Mouse (Mus musculus): ENCODE measurements around the gene Spo11.

Gene Spo11

DNA sequence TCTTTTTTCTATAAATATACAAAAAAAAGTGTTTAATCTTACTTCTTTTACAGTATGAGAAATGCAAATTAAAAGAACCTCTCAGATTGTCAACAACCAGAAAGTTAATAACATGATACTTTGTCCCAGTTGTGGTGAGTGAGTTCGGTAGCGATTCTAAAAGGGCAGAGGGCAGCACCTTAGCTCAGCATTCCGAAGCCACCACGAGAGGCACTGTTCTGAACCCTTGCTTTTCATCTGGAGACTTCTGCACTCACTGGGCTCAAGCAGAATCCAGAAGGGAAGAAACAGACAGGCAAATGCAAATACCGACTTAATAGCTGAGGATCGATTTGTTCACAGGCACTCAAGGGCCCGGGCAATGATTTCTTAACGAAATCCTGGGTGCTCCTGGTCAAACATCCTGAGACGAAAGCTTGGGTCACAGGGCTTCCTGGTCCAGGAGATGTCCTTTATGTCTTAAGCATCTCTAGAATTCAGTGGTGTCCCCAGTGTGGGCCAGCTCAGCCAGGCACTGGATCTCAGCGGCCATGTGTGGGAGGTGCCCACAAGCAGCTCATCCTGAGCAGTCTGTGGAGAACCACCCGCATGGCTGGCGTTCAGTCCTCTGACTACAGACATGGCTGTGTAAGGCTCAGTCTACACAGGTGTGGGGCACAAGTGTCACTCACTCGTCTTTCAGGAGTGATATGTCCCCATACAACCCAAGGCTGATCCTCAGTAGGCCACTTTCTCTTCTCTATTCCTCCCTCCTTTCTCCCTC lies 18.3 kb upstream of the Spo11 start:
- DNase-seq = no peak

DNA sequence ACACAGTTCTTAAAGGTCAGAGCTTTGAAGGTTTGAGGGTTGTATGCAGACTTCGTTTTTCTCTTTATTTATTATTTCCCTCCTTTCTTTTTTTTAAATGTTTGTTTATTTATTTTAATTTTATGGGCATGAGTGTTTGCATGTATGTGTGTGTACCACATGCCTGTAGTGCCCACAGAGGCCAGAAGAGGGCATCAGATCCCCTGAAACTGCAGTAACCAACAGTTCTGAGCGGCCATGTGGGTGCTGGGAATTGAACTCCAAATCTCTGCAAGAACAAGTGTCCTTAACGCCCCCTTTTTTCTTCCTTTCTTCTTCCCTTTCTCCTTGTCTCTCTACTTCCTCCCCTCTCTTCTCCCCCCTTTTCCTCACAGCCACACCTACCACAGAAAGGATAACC lies 17.1 kb upstream of the Spo11 start:
- DNase-seq = no peak

DNA sequence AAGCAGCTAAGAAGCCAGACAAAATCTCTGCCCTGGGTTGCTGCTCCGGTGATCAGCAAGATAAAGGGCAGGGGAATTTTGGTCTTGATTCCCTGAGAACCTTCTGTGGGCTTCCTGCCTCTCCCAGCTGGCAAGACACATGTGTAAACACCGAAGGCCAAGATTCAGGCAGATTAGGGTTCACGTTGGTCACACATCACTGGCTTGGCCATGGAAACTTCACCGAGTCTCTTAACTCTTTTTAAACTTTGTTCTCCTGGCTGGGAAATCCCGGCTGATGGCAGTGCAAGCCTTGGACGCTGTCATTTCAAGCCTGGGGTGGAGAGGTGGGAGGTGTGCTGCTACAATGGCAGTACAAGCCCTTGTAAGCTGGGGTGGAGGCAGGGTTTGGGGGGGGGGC lies 16.3 kb upstream of the Spo11 start:
- DNase-seq = no peak

DNA sequence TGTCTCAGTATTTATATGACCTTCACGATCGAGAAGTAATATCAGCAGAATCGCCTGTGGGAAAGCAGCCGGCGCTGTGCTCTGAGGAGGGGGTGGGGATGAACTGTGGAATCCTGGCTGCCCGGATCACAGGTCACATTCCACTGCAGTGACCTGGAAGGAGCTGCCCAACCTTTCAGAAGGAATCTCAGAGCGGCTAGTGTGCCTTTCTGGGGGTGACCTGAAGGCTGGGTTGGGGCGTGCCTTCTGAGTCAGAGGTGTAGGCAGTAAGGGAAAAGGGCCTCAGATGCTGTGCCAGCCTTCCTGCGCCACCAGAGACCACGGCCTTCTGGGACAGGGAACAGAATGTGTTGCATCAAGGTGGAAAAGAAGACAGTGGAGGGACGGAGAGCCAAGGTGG lies 12.3 kb upstream of the Spo11 start:
- DNase-seq = no peak

DNA sequence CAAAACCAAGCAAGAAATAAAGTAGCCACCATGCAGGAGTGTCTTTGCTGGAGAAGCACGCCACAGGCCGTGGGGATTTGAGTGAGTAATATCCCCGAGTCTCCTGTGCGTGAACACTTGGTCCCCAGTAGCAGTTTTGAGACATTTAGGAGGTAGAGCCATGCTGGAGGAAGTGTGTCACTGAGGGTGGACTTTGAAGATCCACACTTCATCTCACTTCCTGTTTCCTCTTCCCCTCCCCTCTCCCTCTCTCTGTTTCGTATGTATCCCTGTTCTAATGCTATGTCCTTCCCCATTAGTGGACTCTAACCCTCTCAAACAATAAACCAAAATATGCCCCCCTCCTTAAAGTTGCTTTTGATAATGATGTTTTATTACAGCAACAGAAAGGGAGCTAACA lies 11.0 kb upstream of the Spo11 start:
- no peak for DNase-seq

DNA sequence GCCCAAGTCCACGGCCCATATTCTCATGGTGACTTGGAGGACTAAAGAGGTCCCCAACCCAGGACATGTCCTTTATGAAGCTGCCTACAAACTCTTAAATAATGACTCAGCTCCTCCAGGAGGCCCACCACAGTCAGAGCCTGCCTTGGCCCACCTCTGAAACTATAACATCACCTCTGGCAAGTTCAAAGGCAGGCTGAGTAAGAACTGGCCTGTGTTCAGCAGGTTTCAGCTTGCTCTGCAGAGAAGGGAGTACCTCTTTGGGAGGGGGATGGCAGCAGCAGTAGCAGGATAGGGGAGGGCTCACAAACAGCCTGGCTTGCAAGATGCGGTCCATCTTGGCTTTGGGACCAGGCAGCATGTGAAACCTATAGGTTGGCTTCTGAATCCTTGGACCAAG lies 5.6 kb upstream of the Spo11 start:
- DNase-seq = no peak

DNA sequence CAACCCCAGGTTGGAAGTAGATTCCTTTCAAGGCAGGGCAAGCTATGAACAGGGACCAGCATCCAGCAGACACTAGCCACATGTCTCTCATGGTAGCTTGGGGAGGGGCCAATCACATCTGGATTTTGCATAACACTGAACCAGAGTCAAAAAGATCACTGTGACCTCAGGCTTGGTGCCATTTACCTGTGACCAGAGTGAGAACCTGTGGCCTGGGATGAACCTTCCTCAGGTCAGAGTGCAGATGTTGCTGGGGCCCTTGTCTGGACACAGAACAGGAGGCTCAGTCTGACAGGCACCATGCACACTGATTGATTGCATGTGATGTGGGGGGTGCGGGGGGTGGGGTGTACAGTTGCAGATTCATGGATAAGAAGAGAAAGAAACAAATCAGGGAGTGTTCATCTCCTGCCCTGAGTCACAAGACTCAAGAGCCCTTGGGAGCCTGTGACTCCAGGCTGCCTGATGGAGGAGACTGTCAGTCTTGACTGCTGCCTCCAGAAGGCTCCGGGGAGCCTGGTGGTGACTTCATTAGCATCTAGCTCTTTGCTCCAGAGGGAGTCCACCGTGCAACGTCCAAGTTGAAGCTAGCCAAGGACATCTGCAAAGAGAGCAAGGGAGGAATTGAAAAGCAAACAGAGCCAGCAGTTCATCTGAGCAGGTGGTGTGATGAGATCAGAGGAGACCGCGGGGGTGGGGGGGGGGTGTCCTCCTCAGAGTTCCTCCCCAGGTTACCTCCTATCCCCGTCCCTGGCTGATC lies 3.5 kb upstream of the Spo11 start:
- DNase-seq = no peak

DNA sequence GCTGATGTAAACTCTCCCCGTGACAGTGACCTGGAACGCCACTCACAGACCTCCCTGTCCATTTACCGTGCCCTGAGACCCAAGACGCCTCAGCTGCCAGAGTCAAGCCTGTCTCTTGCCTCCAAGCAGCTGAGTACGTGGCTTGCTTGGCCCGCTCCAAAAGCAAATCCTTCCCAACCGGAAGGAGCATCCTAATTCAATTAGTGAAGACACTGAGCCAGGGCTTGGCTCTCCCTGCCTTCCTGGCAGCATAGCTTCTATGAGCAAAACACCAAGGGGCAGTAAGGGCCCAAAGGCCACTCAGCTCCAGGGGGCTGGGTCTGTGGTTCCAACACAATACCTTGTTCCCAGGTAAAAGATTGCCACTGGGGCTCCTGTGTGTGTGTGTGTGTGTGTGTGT lies 2.8 kb upstream of the Spo11 start:
- DNase-seq = peak; percentile 62 to 70

DNA sequence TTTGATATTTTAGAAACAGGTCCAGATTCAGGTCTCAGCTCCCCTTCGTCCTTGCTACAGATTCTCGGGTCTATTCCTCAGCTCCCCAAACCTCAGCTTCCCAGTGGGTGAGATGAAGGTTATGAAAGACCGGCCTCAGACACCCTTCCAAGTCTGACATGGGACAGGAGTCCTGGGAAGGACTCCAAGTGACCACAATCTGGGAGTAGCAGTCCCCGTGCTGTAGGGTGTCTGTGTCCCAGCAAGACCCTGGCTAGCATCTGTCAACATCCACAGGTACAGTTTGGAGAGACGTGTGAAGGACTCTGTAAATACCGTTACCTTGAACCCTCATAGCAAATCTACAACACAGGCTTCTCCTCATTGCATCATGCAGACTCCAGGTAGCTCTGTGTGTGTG lies 2.3 kb upstream of the Spo11 start:
- DNase-seq = no peak

DNA sequence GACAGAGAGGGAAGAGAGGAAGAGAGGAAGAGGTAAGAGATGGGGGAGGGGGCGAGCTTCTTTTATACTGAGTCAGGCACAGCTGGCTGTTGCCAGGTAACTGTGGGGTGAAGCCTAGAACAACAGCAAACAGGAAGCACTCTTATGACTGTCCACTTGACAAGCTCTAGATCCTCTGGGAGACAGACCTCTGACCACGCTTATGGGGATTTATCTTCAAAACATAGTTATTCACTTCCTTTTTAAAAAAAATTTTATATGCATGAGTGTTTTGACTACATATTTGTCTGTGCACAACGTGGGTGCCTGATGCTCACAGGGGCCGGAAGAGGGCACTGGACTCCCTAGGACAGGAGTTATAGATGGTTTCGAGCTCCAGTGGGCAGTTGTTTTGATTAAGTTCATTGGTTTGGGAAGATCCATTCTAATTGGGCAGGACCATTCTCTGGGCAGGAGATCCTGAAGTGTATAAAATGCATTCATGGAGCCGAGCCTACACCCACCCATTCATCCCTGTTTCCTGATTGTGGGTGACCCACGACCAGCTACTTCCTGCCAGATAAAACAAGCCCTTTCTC lies 750 bp upstream of the Spo11 start:
- DNase-seq = no peak

DNA sequence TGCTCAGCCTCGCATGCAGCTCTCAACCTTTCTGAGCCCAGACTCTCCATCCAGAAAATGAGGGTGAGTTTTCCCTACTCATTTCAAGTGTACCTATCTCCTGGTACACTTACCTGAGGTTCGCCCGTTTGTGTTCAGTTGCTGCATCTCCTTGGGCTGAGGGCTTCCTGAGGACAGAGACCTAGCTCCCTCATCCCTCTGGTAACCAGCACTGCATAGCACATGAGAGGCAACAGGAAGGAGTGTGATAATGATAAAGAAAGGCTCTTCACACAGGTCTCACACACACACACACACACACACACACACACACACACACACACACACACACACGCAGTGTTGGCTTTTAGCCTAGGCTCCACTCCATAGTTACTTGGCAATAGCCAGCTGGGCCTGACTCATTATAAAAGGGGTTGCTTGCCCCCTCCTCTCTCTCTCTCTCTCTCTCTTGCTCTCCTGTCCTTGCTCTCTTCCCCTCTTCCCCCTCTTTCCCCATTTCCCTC lies 682 bp downstream of the Spo11 start:
- peak in 1 of 2 experiments; percentile 29 for DNase-seq

DNA sequence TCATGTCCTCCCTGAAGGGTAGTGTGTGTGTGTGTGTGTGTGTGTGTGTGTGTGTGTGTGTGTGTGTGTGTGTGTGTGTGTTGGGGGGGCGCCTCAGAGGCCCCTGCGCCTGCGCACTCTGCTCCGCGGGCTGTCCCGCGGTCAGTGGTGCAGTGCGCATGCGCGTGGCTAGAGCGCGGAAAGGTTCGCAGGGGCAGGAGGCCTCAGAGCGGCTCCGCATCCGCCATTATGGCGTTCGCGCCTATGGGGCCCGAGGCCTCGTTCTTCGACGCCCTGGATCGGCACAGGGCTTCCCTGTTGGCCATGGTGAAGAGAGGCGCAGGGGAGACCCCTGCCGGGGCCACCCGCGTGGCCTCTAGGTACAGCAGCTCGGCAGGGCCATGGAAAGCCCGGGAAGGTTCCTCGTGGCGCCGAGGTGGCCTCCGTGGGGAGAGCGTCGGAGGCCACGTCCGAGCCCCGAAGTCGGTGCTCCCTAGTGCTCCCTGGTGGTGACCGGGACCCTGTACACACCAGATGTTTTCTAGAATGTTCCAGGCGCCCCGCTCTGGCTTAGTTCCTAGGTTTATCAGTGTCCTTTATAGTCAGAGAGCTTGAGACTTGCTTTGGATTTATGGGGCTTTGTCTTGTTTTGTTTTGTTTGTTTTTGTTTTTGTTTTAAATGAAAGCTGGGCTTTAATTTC lies 2.3 kb downstream of the Spo11 start:
- no peak for DNase-seq

DNA sequence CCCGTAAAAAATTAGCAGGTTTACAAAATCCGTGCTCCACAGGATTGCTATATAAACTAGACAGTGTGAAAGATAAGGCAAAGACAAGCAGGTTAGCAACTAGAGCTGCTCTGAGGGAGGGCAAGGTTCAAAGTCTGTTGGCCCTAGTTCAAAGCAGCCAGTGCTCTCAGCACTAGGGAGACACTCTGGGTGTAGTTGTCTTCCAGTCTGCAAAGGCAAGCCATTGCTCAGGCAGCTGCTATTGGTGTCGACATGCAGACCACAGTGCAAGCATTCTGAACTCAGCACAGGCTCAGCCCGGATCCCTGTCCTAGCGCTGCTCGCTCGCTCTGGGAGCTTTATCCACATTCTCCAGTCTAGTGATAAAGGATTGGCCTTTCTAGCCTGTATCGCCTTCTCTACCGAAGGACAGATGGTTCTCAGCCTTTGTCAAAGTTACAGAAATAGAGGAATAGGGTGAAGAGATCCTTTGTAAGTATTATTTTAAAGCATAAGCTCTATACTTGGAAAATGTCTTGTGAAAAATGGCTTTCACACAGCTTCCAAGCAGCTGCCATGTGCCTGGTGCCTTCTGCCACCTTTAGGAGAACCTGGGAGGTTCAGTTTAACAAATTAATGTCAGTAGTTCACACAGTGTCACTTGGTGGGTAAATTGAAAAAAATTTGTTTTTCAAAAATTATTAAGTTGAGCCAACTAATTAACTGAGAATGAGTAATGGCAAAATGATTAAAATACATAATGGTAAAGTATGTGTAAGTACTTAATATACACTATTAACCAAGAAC lies 5.5 kb downstream of the Spo11 start:
- no peak for DNase-seq

DNA sequence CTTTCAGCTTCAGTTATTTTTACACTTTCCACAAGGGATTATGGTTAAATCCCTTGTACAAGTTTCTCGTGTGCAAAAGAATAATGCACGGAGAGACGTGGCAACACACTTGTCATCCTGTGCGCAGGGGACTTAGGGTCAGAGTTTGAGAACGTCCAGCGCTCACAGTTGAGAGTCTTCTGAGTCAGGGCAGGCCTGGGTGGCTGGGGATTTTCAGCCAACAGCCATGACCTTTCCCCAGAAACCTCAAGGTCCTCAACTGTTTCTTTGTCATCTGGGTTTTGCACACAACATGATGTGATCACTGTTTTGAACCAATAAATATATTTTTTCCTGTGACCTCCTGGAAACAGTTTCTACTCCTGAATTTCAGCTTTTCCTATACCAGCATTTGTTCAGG lies 12.7 kb downstream of the Spo11 start:
- no peak for DNase-seq

DNA sequence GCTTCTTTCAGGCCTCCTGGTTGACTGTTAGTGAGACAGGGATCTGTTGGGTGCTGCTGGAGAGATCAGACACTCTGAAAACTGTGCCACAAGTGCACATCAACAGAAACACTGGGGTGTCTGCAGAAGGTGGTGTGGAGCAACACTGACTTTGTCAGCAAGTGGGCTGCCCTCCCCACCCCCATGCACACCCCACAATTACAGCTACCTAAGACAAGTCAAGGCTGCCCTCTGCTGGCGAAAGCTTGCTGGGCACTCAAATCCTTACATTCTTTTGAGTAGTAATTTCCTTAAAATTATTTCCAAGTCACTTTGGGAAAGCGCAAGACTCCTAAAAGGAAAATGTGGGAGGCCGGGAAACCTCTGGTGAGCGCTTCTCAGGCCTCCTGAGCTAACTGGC lies 18.7 kb downstream of the Spo11 start:
- DNase-seq = peak; percentile 79 to 88

DNA sequence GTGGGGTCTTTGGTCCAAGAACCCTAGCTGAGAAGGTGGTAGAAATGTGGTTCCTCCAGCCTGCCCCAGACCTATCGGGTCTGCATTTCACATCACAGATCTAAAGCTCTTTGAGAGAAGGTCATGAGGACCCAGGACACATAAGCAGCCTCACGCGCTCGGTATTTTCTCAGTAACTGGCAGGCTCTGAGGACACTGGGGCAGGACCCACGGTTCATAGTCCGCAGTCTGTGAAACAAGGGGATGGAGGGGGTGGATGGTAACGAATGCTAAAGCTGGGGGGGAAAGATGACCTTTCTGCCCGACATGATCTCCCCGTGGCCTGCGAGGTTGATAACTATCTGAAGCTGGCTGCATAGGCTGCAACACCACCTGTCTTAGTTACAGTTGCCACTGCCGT lies 20.2 kb downstream of the Spo11 start:
- no peak for DNase-seq

DNA sequence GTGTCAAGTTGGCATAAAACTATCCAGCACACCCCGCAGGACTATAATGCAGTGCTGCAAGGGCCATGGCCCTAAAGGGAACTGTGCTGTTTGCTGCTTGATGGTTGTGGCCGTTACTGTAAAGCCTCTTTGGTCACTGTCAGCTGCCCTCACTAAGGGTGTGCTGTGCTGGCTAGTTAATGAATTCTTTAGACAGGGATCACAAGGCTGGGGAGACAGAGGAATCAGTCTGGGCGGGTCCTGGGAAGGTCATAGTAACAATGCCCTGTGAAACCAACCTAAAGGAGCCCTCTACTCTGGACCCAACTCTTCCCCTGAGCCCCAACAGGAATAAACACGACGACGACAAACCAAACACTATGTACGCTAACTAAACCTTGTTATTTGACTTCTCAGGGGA lies 21.0 kb downstream of the Spo11 start:
- no peak for DNase-seq

DNA sequence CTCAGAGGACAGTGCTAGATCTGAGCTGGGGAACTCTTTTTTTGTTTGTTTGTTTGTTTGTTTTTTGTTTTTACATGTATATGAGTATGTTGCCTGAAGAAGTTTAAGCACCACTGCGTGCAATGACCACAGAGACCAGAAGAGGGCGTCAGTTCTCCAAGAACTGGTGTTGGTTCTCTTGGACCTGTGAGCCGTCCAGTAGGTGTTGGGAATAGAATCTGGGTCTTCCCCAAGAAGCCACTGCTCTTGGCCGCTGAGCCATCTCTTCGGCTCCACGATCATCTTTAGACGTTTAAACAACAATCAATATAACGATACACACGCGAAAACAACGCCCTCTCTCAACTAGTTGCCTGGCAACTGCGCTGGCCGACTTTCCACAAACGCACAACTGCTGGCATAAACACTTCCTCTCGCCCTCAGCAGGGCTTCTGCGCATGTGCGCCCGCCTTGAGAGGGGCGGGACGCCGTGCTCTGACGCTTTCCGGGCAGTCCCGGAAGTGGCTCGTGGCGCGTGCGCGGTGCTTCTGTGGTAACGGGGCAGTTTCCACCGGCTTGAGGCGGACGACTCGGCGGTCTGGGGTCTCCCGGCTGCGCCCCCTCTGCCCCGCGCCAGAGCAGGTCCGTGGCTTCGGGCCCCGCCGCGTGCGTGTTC lies 22.3 kb downstream of the Spo11 start, which contains the start of gene Rae1:
Rae1 (plus strand) TSS at position 488 of the 655 bp plus-strand sequence.
- peak; percentile 99 for DNase-seq

DNA sequence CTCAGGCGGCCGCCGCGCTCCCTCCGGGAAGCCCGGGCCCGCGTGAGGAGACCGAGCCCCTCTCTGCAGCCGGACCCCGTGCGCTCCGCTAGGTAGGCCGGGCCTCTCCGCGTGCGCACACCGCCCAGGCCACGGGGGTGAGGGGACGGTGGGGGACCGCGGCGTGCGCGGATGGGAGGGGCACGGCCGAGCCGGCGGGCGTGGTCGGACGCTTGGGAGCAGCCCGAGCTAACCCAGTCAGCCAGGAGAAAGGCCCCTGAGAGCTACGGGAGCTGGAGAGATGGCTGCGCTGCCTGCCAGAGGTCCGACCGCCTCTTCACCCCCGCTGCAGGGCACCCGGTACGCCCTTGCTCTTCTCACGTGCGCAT lies 22.8 kb downstream of the Spo11 start:
- DNase-seq = no peak

DNA sequence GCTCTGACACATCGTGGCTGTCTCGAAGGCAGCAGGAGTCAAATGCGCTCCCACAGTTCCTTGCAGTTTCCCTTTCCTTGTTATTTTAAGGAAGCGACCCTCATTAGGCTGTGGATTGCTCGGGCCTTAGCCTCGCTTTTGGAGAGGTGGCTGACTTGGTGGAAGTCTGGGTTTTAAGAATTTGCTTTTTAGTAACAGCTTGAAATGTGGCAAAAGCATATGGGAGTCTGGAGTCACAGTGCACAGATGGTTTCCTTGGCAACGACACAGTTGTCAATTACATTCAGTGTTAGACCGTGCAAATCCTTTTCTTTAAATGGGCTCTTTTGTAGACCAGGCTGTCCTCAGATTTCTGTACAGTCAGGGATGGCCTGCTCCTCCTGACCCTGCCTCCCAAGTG lies 23.4 kb downstream of the Spo11 start:
- no peak for DNase-seq

DNA sequence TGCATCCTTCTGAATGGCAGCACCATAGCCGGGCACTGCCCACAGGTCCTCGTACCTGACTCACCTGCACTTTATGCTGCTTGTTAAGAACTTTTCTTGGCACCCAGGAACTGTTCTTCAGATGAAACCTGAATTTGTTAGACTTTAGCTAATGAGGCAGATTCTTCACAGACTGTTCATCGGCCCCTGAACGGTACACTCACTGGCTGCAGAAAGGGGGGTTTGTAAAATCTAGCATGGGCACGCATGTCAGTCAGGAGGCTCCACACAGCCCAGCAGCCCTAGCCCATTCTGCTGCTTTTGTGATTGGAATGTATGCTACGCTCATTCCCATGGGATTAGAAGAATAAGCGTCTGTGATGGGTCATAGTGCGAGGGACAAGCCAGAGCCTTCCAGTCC lies 26.2 kb downstream of the Spo11 start:
- DNase-seq = no peak

DNA sequence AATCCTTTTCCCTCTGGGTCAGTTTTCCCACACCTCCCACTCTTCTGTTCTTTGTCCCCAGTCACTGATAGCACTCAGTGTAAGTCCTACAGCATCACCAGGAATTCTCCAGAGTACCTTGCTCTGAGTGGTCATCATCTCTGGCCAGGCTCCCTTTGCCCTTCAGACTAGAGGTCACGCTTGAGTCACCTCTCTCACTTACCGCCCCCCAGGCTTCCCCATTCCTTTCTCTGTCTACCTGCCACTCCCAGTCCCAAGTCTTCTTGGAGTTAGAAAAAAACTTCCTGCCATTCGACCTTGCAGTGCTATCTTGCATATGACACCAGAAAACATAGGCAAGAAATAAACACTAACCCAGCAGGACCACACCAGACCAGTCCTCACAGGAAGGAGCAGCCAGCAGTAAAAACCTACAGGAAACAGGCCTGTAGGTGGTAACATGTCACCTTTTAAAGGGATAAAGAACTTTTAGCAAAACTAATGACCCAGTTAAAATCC lies 32.8 kb downstream of the Spo11 start:
- DNase-seq = no peak
